Mouse (Mus musculus) layer of hippocampus, postnatal 10 days (tissue): ENCODE results near the gene Lekr1. TPM values are rescaled to one million over a fixed set of nuclear protein-coding genes. Genes with fewer than 3 reads are reported as not detected.

Source experiments
- DNase-seq, 2 experiments: peaks; one replicate each; pipeline ENCODE4 v3.0.0; 2021; ENCODE audit warnings: low spot score in 2 of 2
- microRNA-seq, 2 experiments: library from miRNA; unstranded; fragments of <30 nt; microRNA quantifications; one replicate each; pipeline ENCODE4 v1.2.0; 2021
- total RNA-seq, 2 experiments: library from RNA; stranded (reverse); gene quantifications; 2 replicates each; pipeline ENCODE4 v1.2.3; 2021

Gene Lekr1
- total RNA-seq, 2 experiments from 2014 or later, result 6.9 to 7.2 TPM

GRCm38 (mm10) chr3:65869724-65870123 lies 203.7 kb downstream of the Lekr1 start:
- DNase-seq, result no peak

- DNase-seq, result peak; percentile 32 to 39
Measured at GRCm38 (mm10) chr3:65871188-65871603, 205.2 kb downstream of the Lekr1 start.

- DNase-seq, result no peak
Measured at GRCm38 (mm10) chr3:65871609-65872272, 205.7 kb downstream of the Lekr1 start.

GRCm38 (mm10) chr3:65873093-65873830 lies 207.2 kb downstream of the Lekr1 start:
- no peak for DNase-seq

Small RNA genes lying within 50 kb of the gene (microRNA-seq; reads per million reads assigned to microRNA genes)
- 0.20 to 0.67 reads per million in 2 experiments for gene Mir8120

Other genes with a start within 250 kb of the Lekr1 start
- 10 to 100 TPM; 14.4 to 21.9 TPM for gene Tiparp, start 137.8 kb upstream of the Lekr1 start, total RNA-seq